Mouse (Mus musculus) liver, embryonic 16.5 days (tissue): Measurements from ENCODE around the gene Oaz2. TPM values are rescaled to one million over a fixed set of nuclear protein-coding genes. Genes with fewer than 3 reads are reported as not detected.
"Not testable (repeated sequence)": the region's sequence is repeated elsewhere in the genome, so short reads cannot be mapped to it uniquely, and the experiment has no call there.

ENCODE experiments used
- ATAC-seq: fragments of 200-750 bp; cut with Nextera tagmentation; 2 replicates; pipeline ENCODE4 v1.8.0; 2017; ENCODE audit warnings: low read depth, mild to moderate bottlenecking, moderate number of reproducible peaks, moderate library complexity
- H3K27ac ChIP-seq: fragments of 300-500 bp; sonication (generic); 2 replicates; pipeline ENCODE4 v1.5.1; 2014; ENCODE audit warnings: mild to moderate bottlenecking, low read length
- H3K27me3 ChIP-seq: fragments of 300-500 bp; sonication (generic); 2 replicates; pipeline ENCODE4 v1.6.1; 2014; ENCODE audit warnings: low read depth, low read length, mixed read lengths; ENCODE audit not compliant: control insufficient read depth, insufficient read depth
- H3K36me3 ChIP-seq: fragments of 300-500 bp; sonication (generic); 2 replicates; pipeline ENCODE4 v1.6.1; 2014; ENCODE audit warnings: mild to moderate bottlenecking; ENCODE audit not compliant: control insufficient read depth, insufficient read depth
- H3K4me1 ChIP-seq: fragments of 300-500 bp; sonication (generic); 2 replicates; pipeline ENCODE4 v1.6.1; 2014; ENCODE audit warnings: low read depth, low read length, mixed read lengths; ENCODE audit not compliant: control insufficient read depth
- H3K4me2 ChIP-seq: fragments of 300-500 bp; sonication (generic); 2 replicates; pipeline ENCODE4 v1.6.1; 2014; ENCODE audit warnings: low read depth, low read length, mixed read lengths
- H3K4me3 ChIP-seq: fragments of 300-500 bp; sonication (generic); 2 replicates; pipeline ENCODE4 v1.5.1; 2014; ENCODE audit warnings: low read depth, mild to moderate bottlenecking, low read length
- H3K9ac ChIP-seq: fragments of 300-500 bp; sonication (generic); 2 replicates; pipeline ENCODE4 v1.6.1; 2014; ENCODE audit warnings: low read depth, low read length
- H3K9me3 ChIP-seq: fragments of 300-500 bp; sonication (generic); replicated peaks from 2 replicates; pipeline ENCODE4 v1.6.1; 2016; ENCODE audit warnings: low read length; ENCODE audit not compliant: control insufficient read depth
- WGBS: fragments of 180-500 bp; shearing (Covaris S2); extraction: QIAGEN DNeasy Blood & Tissue Kit; methylation state at CpG from one replicate; pipeline ENCODE4 v1.1.7; 2014; ENCODE audit not compliant: insufficient replicate concordance; 5-methylcytosine and 5-hydroxymethylcytosine counted together
- polyA plus RNA-seq: library from polyadenylated mRNA; unstranded; fragments of >200 nt; fragmentation: Nextera tagmentation; extraction: Ambion mirVana; gene quantifications from 2 replicates; pipeline ENCODE4 v1.2.1, GENCODE M21; 2015

Oaz2 gene
- polyA plus RNA-seq, 1 experiment from 2014 or later: 50.9 TPM

- Histone ChIP-seq H3K27ac (no peak overlapping the region), H3K4me3 (no peak overlapping the region), H3K9ac (no peak overlapping the region), H3K4me2 (no peak overlapping the region), H3K4me1 (no peaks in the 10 kb centered on the region), H3K36me3 (no peaks in the 10 kb centered on the region), H3K9me3 (no peaks in the 10 kb centered on the region), H3K27me3 (no peaks in the 10 kb centered on the region)
- no peak for ATAC-seq
- 26% methylated on average over 3 of the region's 3 CpGs for WGBS
Measured at GRCm38 (mm10) chr9:65645984-65646383, 21.8 kb upstream of the Oaz2 start.

- WGBS: 68% methylated on average over 2 of the region's 2 CpGs
- Histone ChIP-seq H3K27ac (no peak overlapping the region), H3K4me3 (no peak overlapping the region), H3K4me1 (no peaks in the 10 kb centered on the region), H3K4me2 (no peak overlapping the region), H3K9ac (no peak overlapping the region), H3K9me3 (no peaks in the 10 kb centered on the region), H3K27me3 (no peaks in the 10 kb centered on the region), H3K36me3 (no peaks in the 10 kb centered on the region)
- ATAC-seq: no peak
Measured at GRCm38 (mm10) chr9:65646782-65647181, 21.0 kb upstream of the Oaz2 start.

- ATAC-seq: no peak
- Histone ChIP-seq H3K27ac (no peak overlapping the region), H3K9ac (no peak overlapping the region), H3K4me2 (no peak overlapping the region), H3K9me3 (no peaks in the 10 kb centered on the region), H3K27me3 (no peaks in the 10 kb centered on the region), H3K36me3 (no peaks in the 10 kb centered on the region), H3K4me1 (no peaks in the 10 kb centered on the region), H3K4me3 (no peak overlapping the region)
- 79% methylated on average over 13 of the region's 13 CpGs for WGBS
Measured at GRCm38 (mm10) chr9:65648730-65649129, 19.1 kb upstream of the Oaz2 start.

- no peaks in the 10 kb centered on the region for H3K9me3 ChIP-seq
- ATAC-seq: no peak
- H3K36me3 ChIP-seq: no peaks in the 10 kb centered on the region
- H3K4me1 ChIP-seq: no peaks in the 10 kb centered on the region
- H3K4me2 ChIP-seq: no peak overlapping the region
- no peak overlapping the region for H3K4me3 ChIP-seq
- WGBS: 17% methylated on average over 1 of the region's 1 CpGs
- H3K27ac ChIP-seq: no peak overlapping the region
- H3K27me3 ChIP-seq: no peaks in the 10 kb centered on the region
- no peak overlapping the region for H3K9ac ChIP-seq
Measured at GRCm38 (mm10) chr9:65649997-65650396, 17.8 kb upstream of the Oaz2 start.

- H3K4me2 ChIP-seq, H3K27me3 ChIP-seq, H3K36me3 ChIP-seq, H3K4me1 ChIP-seq, H3K9ac ChIP-seq, H3K27ac ChIP-seq, ATAC-seq, H3K9me3 ChIP-seq, H3K4me3 ChIP-seq: not testable (repeated sequence)
- WGBS: 83% methylated on average over 1 of the region's 1 CpGs
Measured at GRCm38 (mm10) chr9:65651957-65652356, 15.8 kb upstream of the Oaz2 start.

- no peak for ATAC-seq
- no peak overlapping the region for H3K4me2 ChIP-seq
- H3K9me3 ChIP-seq: no peaks in the 10 kb centered on the region
- H3K27ac ChIP-seq: no peak overlapping the region
- no peaks in the 10 kb centered on the region for H3K27me3 ChIP-seq
- no peak overlapping the region for H3K9ac ChIP-seq
- H3K4me3 ChIP-seq: no peak overlapping the region
- WGBS: 72% methylated on average over 4 of the region's 4 CpGs
- H3K36me3 ChIP-seq: no peaks in the 10 kb centered on the region
- no peaks in the 10 kb centered on the region for H3K4me1 ChIP-seq
Measured at GRCm38 (mm10) chr9:65653741-65654140, 14.1 kb upstream of the Oaz2 start.

GRCm38 (mm10) chr9:65654700-65655237, 13.0 kb upstream of the Oaz2 start:
- 49% methylated on average over 3 of the region's 3 CpGs for WGBS
- ATAC-seq: no peak
- H3K9me3 ChIP-seq: no peaks in the 10 kb centered on the region
- no peaks in the 10 kb centered on the region for H3K4me1 ChIP-seq
- H3K36me3 ChIP-seq: no peaks in the 10 kb centered on the region
- H3K4me3 ChIP-seq: no peak overlapping the region
- no peaks in the 10 kb centered on the region for H3K27me3 ChIP-seq
- H3K9ac ChIP-seq: no peak overlapping the region
- H3K4me2 ChIP-seq: no peak overlapping the region
- H3K27ac ChIP-seq: no peak overlapping the region

- WGBS: 34% methylated on average over 8 of the region's 8 CpGs
- H3K4me1 ChIP-seq: no peaks in the 10 kb centered on the region
- no peak overlapping the region for H3K4me3 ChIP-seq
- H3K36me3 ChIP-seq: no peaks in the 10 kb centered on the region
- H3K27me3 ChIP-seq: no peaks in the 10 kb centered on the region
- H3K27ac ChIP-seq: no peak overlapping the region
- H3K4me2 ChIP-seq: no peak overlapping the region
- H3K9ac ChIP-seq: no peak overlapping the region
- ATAC-seq: no peak
- no peaks in the 10 kb centered on the region for H3K9me3 ChIP-seq
Measured at GRCm38 (mm10) chr9:65655540-65655939, 12.3 kb upstream of the Oaz2 start.

GRCm38 (mm10) chr9:65657218-65657617, 10.6 kb upstream of the Oaz2 start:
- 64% methylated on average over 3 of the region's 3 CpGs for WGBS
- H3K27me3 ChIP-seq: no peaks in the 10 kb centered on the region
- no peak overlapping the region for H3K9ac ChIP-seq
- H3K27ac ChIP-seq: no peak overlapping the region
- no peak overlapping the region for H3K4me3 ChIP-seq
- no peak for ATAC-seq
- H3K9me3 ChIP-seq: no peaks in the 10 kb centered on the region
- H3K4me1 ChIP-seq: no peaks in the 10 kb centered on the region
- H3K4me2 ChIP-seq: no peak overlapping the region
- no peaks in the 10 kb centered on the region for H3K36me3 ChIP-seq
